Mouse (Mus musculus): Measurements from ENCODE around the gene Rbms3. TPM values are rescaled to one million over a fixed set of nuclear protein-coding genes. Genes with fewer than 3 reads are reported as not detected.

The Rbms3 gene
- total RNA-seq, 1 experiment = 2.2 TPM

DNA sequence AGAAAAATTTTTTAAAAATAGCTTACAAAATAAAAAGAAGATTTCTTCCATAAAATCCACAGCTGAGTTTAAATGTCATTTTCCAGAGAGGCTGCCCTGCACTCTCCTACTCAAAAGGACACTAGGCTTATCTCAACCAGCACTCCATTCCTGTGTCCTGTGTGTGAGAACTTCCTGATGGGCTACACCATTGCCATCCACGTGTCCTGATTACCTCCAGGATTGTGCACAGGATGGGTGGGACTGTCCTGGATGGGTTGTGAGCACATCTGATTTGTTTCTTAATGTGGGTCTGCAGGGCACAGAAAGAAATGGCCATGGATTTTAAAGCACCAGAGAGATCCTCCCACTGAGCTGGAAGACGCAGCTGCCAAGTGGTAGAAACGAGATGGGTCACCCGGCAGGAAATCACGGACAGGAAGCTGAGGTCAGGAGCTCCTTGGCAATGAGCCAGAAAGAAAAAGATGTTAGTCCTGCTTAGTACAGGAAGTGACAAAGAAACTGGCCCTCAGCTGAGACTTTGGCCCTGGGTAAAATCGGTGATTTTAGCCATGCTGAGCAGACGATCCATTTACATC is 256.5 kb downstream of the Rbms3 start:
- H3K9me3 ChIP-seq (ENCODE audit: control insufficient read depth, insufficient read depth, low read depth, low read length) = no peaks in the 10 kb centered on the region
- H3K27ac ChIP-seq (ENCODE audit: insufficient read depth, low read depth, low read length, poor library complexity, severe bottlenecking) = no peak overlapping the region
- no peak overlapping the region for H3K9ac ChIP-seq (ENCODE audit: insufficient read depth, low read depth, low read length, poor library complexity, severe bottlenecking)
- H3K4me3 ChIP-seq (ENCODE audit: insufficient read depth in 1 of 2, low read depth in 1 of 2, low read length in 2 of 2, poor library complexity in 1 of 2, severe bottlenecking in 1 of 2) = no peak overlapping the region
- H3K4me1 ChIP-seq (ENCODE audit: control insufficient read depth in 2 of 2, insufficient read depth in 2 of 2, low read length in 2 of 2, poor library complexity in 1 of 2) = no peaks in the 10 kb centered on the region
- TF ChIP-seq MAFK (IDR thresholded peaks at IDR 0.05; ENCODE audit: insufficient read depth, low read depth, low read length) = no peak
- no peak for TF ChIP-seq ZNF384 (IDR thresholded peaks at IDR 0.05; ENCODE audit: low read depth, low read length)
- TF ChIP-seq HCFC1 (IDR thresholded peaks at IDR 0.05; ENCODE audit: borderline replicate concordance, insufficient read depth, low read length) = no peak
- TF ChIP-seq ZC3H11A (IDR thresholded peaks at IDR 0.05; ENCODE audit: borderline replicate concordance, low read depth, low read length) = no peak
- TF ChIP-seq CHD2 (IDR thresholded peaks at IDR 0.05; ENCODE audit: low read depth, low read length) = no peak
- in situ Hi-C loops (cut with MboI; ENCODE audit: low sequenced_read_pairs in 2 of 2, unreplicated experiment in 2 of 2) = no loop called here
- H3K36me3 ChIP-seq (ENCODE audit: control insufficient read depth, insufficient read depth, low read length, poor library complexity, severe bottlenecking) = no peaks in the 10 kb centered on the region
- DNase-seq (ENCODE audit: low read depth, low spot score) = no peak

DNA sequence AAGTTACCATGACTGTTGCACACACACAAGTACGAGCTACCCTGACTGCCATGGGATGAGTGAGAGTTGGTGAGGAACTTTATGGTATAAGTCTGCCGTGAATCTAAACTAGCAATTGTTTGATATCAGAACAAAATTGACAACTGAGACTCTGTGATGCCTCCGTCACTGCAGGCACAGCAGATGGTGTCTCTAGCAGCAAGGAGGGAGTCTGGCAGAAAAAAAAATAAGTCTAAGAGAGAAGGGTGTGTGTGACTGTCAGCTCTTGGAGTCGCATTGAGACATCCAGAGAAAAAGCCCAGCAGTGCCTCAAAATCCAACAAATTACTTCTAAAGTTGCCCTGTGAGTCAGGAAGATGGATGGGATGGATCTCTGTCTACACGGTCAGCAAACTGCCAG is 257.7 kb downstream of the Rbms3 start:
- Histone ChIP-seq H3K4me3 (ENCODE audit: insufficient read depth in 1 of 2, low read depth in 1 of 2, low read length in 2 of 2, poor library complexity in 1 of 2, severe bottlenecking in 1 of 2) (no peak overlapping the region), H3K36me3 (ENCODE audit: control insufficient read depth, insufficient read depth, low read length, poor library complexity, severe bottlenecking) (no peaks in the 10 kb centered on the region), H3K9ac (ENCODE audit: insufficient read depth, low read depth, low read length, poor library complexity, severe bottlenecking) (no peak overlapping the region), H3K4me1 (ENCODE audit: control insufficient read depth in 2 of 2, insufficient read depth in 2 of 2, low read length in 2 of 2, poor library complexity in 1 of 2) (no peaks in the 10 kb centered on the region), H3K27ac (ENCODE audit: insufficient read depth, low read depth, low read length, poor library complexity, severe bottlenecking) (no peak overlapping the region), H3K9me3 (ENCODE audit: control insufficient read depth, insufficient read depth, low read depth, low read length) (no peaks in the 10 kb centered on the region)
- in situ Hi-C loops (cut with MboI; ENCODE audit: low sequenced_read_pairs in 2 of 2, unreplicated experiment in 2 of 2) = no loop called here
- DNase-seq (ENCODE audit: low read depth, low spot score) = no peak
- TF ChIP-seq HCFC1 (IDR thresholded peaks at IDR 0.05; ENCODE audit: borderline replicate concordance, insufficient read depth, low read length) = no peak
- no peak for TF ChIP-seq ZC3H11A (IDR thresholded peaks at IDR 0.05; ENCODE audit: borderline replicate concordance, low read depth, low read length)
- no peak for TF ChIP-seq ZNF384 (IDR thresholded peaks at IDR 0.05; ENCODE audit: low read depth, low read length)

DNA sequence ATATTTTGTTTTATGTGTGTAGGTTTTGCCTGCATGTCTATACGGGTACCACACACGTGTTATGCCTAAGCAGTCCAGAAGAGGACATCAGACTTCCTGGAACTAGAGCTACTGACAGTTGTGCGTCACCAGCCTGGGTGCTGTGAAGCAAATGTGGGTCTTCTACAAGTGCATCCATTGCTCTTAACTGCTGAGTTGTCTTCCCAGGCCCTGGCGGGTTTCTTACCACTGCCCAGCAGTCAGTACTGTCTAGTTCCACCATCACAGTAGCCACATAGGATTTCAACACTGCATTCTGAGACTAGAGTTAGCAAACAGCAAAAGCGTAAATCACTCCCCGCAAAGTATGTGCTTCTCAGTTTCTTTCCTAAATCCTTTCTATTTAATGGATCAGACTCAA is 259.6 kb downstream of the Rbms3 start:
- no peaks in the 10 kb centered on the region for H3K36me3 ChIP-seq (ENCODE audit: control insufficient read depth, insufficient read depth, low read length, poor library complexity, severe bottlenecking)
- H3K4me3 ChIP-seq (ENCODE audit: insufficient read depth in 1 of 2, low read depth in 1 of 2, low read length in 2 of 2, poor library complexity in 1 of 2, severe bottlenecking in 1 of 2) = no peak overlapping the region
- DNase-seq (ENCODE audit: low read depth, low spot score) = no peak
- no peak overlapping the region for H3K27ac ChIP-seq (ENCODE audit: insufficient read depth, low read depth, low read length, poor library complexity, severe bottlenecking)
- H3K4me1 ChIP-seq (ENCODE audit: control insufficient read depth in 2 of 2, insufficient read depth in 2 of 2, low read length in 2 of 2, poor library complexity in 1 of 2) = no peaks in the 10 kb centered on the region
- no peak overlapping the region for H3K9ac ChIP-seq (ENCODE audit: insufficient read depth, low read depth, low read length, poor library complexity, severe bottlenecking)
- TF ChIP-seq CHD2 (IDR thresholded peaks at IDR 0.05; ENCODE audit: low read depth, low read length) (no peak), HCFC1 (IDR thresholded peaks at IDR 0.05; ENCODE audit: borderline replicate concordance, insufficient read depth, low read length) (no peak), ZC3H11A (IDR thresholded peaks at IDR 0.05; ENCODE audit: borderline replicate concordance, low read depth, low read length) (no peak), MAFK (IDR thresholded peaks at IDR 0.05; ENCODE audit: insufficient read depth, low read depth, low read length) (no peak), ZNF384 (IDR thresholded peaks at IDR 0.05; ENCODE audit: low read depth, low read length) (no peak)
- H3K9me3 ChIP-seq (ENCODE audit: control insufficient read depth, insufficient read depth, low read depth, low read length) = no peaks in the 10 kb centered on the region
- in situ Hi-C loops (cut with MboI; ENCODE audit: low sequenced_read_pairs in 2 of 2, unreplicated experiment in 2 of 2) = no loop called here

DNA sequence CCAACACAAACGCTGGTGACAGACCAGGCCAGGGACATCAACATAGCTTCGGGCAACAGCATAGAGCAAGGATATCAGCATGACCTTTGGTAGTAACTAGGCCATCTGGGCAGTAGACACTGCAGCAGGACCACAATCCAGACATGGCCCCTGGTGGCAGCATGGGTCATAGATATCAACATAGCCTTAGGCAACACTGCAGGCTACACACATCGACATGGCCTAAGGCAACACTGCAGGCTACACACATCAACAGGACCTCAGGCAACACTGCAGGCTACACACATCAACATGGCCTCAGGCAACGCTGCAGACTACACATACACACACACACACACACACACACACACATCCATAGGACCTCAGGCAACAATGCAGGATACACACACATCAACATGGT is 261.7 kb downstream of the Rbms3 start:
- Histone ChIP-seq H3K9ac (ENCODE audit: insufficient read depth, low read depth, low read length, poor library complexity, severe bottlenecking) (no peak overlapping the region), H3K9me3 (ENCODE audit: control insufficient read depth, insufficient read depth, low read depth, low read length) (no peaks in the 10 kb centered on the region), H3K27ac (ENCODE audit: insufficient read depth, low read depth, low read length, poor library complexity, severe bottlenecking) (no peak overlapping the region), H3K4me1 (ENCODE audit: control insufficient read depth in 2 of 2, insufficient read depth in 2 of 2, low read length in 2 of 2, poor library complexity in 1 of 2) (no peaks in the 10 kb centered on the region), H3K36me3 (ENCODE audit: control insufficient read depth, insufficient read depth, low read length, poor library complexity, severe bottlenecking) (no peaks in the 10 kb centered on the region), H3K4me3 (ENCODE audit: insufficient read depth in 1 of 2, low read depth in 1 of 2, low read length in 2 of 2, poor library complexity in 1 of 2, severe bottlenecking in 1 of 2) (no peak overlapping the region)
- no peak for DNase-seq (ENCODE audit: low read depth, low spot score)
- TF ChIP-seq ZNF384 (IDR thresholded peaks at IDR 0.05; ENCODE audit: low read depth, low read length) = no peak
- TF ChIP-seq HCFC1 (IDR thresholded peaks at IDR 0.05; ENCODE audit: borderline replicate concordance, insufficient read depth, low read length) = no peak
- TF ChIP-seq CHD2 (IDR thresholded peaks at IDR 0.05; ENCODE audit: low read depth, low read length) = no peak
- no peak for TF ChIP-seq ZC3H11A (IDR thresholded peaks at IDR 0.05; ENCODE audit: borderline replicate concordance, low read depth, low read length)
- TF ChIP-seq MAFK (IDR thresholded peaks at IDR 0.05; ENCODE audit: insufficient read depth, low read depth, low read length) = no peak
- in situ Hi-C loops (cut with MboI; ENCODE audit: low sequenced_read_pairs in 2 of 2, unreplicated experiment in 2 of 2) = no loop called here

DNA sequence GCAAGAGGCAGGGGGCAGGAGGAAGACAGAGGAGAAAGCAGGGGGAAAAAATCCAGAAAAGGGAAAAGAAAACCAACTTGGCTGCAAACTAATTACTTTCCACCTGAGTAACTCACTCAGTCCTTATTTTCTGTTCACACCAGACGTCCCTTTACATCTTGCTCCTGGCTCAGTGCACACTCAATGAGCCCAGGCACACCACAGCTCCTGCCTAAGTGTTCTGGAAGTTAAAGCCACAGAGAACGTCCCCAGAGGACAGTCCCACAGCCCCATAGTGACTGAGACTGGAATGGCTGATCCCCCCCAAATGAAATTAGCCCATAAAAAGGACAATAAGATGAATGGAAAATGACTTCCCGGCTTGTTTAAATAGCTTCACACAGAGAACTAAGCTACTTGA is 265.1 kb downstream of the Rbms3 start:
- TF ChIP-seq MAFK (IDR thresholded peaks at IDR 0.05; ENCODE audit: insufficient read depth, low read depth, low read length) (no peak), ZNF384 (IDR thresholded peaks at IDR 0.05; ENCODE audit: low read depth, low read length) (no peak), HCFC1 (IDR thresholded peaks at IDR 0.05; ENCODE audit: borderline replicate concordance, insufficient read depth, low read length) (no peak), ZC3H11A (IDR thresholded peaks at IDR 0.05; ENCODE audit: borderline replicate concordance, low read depth, low read length) (no peak), CHD2 (IDR thresholded peaks at IDR 0.05; ENCODE audit: low read depth, low read length) (no peak)
- no peaks in the 10 kb centered on the region for H3K9me3 ChIP-seq (ENCODE audit: control insufficient read depth, insufficient read depth, low read depth, low read length)
- no peaks in the 10 kb centered on the region for H3K4me1 ChIP-seq (ENCODE audit: control insufficient read depth in 2 of 2, insufficient read depth in 2 of 2, low read length in 2 of 2, poor library complexity in 1 of 2)
- no peak for DNase-seq (ENCODE audit: low read depth, low spot score)
- no peak overlapping the region for H3K4me3 ChIP-seq (ENCODE audit: insufficient read depth in 1 of 2, low read depth in 1 of 2, low read length in 2 of 2, poor library complexity in 1 of 2, severe bottlenecking in 1 of 2)
- no peak overlapping the region for H3K27ac ChIP-seq (ENCODE audit: insufficient read depth, low read depth, low read length, poor library complexity, severe bottlenecking)
- H3K36me3 ChIP-seq (ENCODE audit: control insufficient read depth, insufficient read depth, low read length, poor library complexity, severe bottlenecking) = no peaks in the 10 kb centered on the region
- in situ Hi-C loops (cut with MboI; ENCODE audit: low sequenced_read_pairs in 2 of 2, unreplicated experiment in 2 of 2) = no loop called here
- H3K9ac ChIP-seq (ENCODE audit: insufficient read depth, low read depth, low read length, poor library complexity, severe bottlenecking) = no peak overlapping the region

Measured in ES-E14 (cell line).